Mouse (Mus musculus) E14TG2a.4 (cell line): ENCODE measurements at regions not wholly inside any gene's neighbourhood (a gene's known extent, or its start where the extent isn't known, plus 50 kb on each side); places are given as distances from the start of the nearest gene placed in this dataset.

Experiments used
- CTCF ChIP-seq: conservative IDR thresholded peaks from 2 replicates; pipeline ENCODE4 v1.5.1; 2014; ENCODE audit warnings: low read length
- NANOG ChIP-seq: IDR thresholded peaks from 2 replicates; pipeline ENCODE4 v1.6.1; 2014; ENCODE audit warnings: borderline replicate concordance, low read length, mixed read lengths
- POU5F1 ChIP-seq: IDR thresholded peaks from 2 replicates; pipeline ENCODE4 v1.6.1; 2014; ENCODE audit warnings: low read length, borderline replicate concordance

GRCm38 (mm10) chr15:51391352-51391751, 2493.4 kb upstream of the Gm7489 start:
- TF ChIP-seq CTCF (no peak), NANOG (no peak), POU5F1 (no peak)
